Mouse (Mus musculus) liver, embryonic 12.5 days (tissue): ENCODE results near the gene Nipa2. TPM values are rescaled to one million over a fixed set of nuclear protein-coding genes. Genes with fewer than 3 reads are reported as not detected.

Experiments
- ATAC-seq: fragments of 200-750 bp; cut with Nextera tagmentation; 2 replicates; pipeline ENCODE4 v1.8.0; 2017; ENCODE audit warnings: moderate number of reproducible peaks, mild to moderate bottlenecking, moderate library complexity
- H3K27ac ChIP-seq: fragments of 300-500 bp; sonication (generic); 2 replicates; pipeline ENCODE4 v1.5.1; 2016; ENCODE audit warnings: mild to moderate bottlenecking
- H3K27me3 ChIP-seq: fragments of 300-500 bp; sonication (generic); replicated peaks from 2 replicates; pipeline ENCODE4 v1.6.1; 2016; ENCODE audit warnings: mild to moderate bottlenecking, moderate library complexity
- H3K36me3 ChIP-seq: fragments of 300-500 bp; sonication (generic); 2 replicates; pipeline ENCODE4 v1.6.1; 2016; ENCODE audit warnings: mild to moderate bottlenecking, moderate library complexity
- H3K4me1 ChIP-seq: fragments of 300-500 bp; sonication (generic); 2 replicates; pipeline ENCODE4 v1.6.1; 2016
- H3K4me2 ChIP-seq: fragments of 300-500 bp; sonication (generic); 2 replicates; pipeline ENCODE4 v1.6.1; 2016; ENCODE audit warnings: mild to moderate bottlenecking, moderate library complexity
- H3K4me3 ChIP-seq: fragments of 300-500 bp; sonication (generic); 2 replicates; pipeline ENCODE4 v1.5.1; 2016; ENCODE audit warnings: mild to moderate bottlenecking, moderate library complexity
- H3K9ac ChIP-seq: fragments of 300-500 bp; sonication (generic); 2 replicates; pipeline ENCODE4 v1.6.1; 2016; ENCODE audit warnings: mild to moderate bottlenecking, moderate library complexity
- H3K9me3 ChIP-seq: fragments of 300-500 bp; sonication (generic); replicated peaks from 2 replicates; pipeline ENCODE4 v1.6.1; 2016; ENCODE audit warnings: mild to moderate bottlenecking, moderate library complexity
- WGBS: fragments of 180-500 bp; shearing (Covaris S2); methylation state at CpG from one replicate; pipeline ENCODE4 v1.1.7; 2016; ENCODE audit not compliant: insufficient replicate concordance; 5-methylcytosine and 5-hydroxymethylcytosine counted together
- polyA plus RNA-seq: library from polyadenylated mRNA; unstranded; fragments of >200 nt; fragmentation: Nextera tagmentation; extraction: Ambion mirVana; gene quantifications from 2 replicates; pipeline ENCODE4 v1.2.1, GENCODE M21; 2016

Nipa2 gene
- polyA plus RNA-seq, 1 experiment from 2014 or later, result 37.5 TPM

DNA sequence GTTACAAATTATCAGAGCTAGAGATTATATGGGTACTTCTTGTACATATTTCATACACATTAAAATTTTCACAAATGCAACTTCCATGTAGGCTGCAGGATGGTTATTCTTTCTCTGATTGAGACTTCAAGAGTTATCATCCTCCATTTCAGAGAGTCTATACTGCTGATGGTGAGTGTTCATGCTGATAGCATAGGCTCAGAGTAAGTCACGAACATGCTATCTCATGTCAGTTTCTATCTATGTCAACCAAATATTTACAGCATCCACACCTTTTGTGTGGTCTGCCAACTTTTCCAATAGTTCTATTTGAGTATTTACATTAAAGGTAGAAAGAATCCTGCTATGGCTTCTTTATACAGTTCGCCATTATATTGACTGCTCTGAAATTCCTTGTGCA, 19.2 kb upstream of the Nipa2 start:
- Histone ChIP-seq H3K27me3 (no peaks in the 10 kb centered on the region), H3K36me3 (peaks cover 54% of the 10 kb centered on the region), H3K27ac (peak overlapping the region; percentile 79), H3K9ac (no peak overlapping the region), H3K4me2 (peak overlapping the region; percentile 24), H3K4me1 (peaks cover 31% of the 10 kb centered on the region), H3K9me3 (no peaks in the 10 kb centered on the region), H3K4me3 (no peak overlapping the region)
- 52% methylated on average over 2 of the region's 2 CpGs for WGBS
- ATAC-seq, result peak; percentile 73; the same call in 1 of the 2 replicates

DNA sequence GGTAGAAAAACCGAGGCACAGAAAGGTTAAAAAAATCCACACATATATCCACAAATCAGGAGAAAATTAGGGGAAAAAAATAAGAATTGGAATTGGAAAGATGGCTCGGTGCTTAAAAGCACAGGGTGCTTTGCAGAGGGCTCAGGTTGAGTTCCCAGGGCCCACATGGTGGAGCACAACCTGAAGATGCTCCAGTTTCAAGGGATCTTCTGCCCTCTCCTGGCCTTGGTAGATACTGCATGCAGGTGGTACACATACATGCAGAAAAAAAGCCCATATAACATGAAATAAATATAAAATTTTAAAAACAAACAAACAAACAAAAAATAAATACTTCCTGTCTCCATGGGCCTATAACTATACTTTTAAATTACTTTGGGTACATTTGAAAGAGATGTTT, 12.2 kb upstream of the Nipa2 start:
- Histone ChIP-seq H3K27me3 (no peaks in the 10 kb centered on the region), H3K4me2 (no peak overlapping the region), H3K4me1 (peaks cover 3% of the 10 kb centered on the region; the same call in 1 of the 2 replicates), H3K9ac (no peak overlapping the region), H3K9me3 (0 out of 2 replicates have a peak, but pooled peaks cover 3% of the 10 kb centered on the region), H3K36me3 (peaks cover 34% of the 10 kb centered on the region), H3K27ac (no peak overlapping the region), H3K4me3 (no peak overlapping the region)
- no peak for ATAC-seq
- 99% methylated on average over 2 of the region's 2 CpGs for WGBS

DNA sequence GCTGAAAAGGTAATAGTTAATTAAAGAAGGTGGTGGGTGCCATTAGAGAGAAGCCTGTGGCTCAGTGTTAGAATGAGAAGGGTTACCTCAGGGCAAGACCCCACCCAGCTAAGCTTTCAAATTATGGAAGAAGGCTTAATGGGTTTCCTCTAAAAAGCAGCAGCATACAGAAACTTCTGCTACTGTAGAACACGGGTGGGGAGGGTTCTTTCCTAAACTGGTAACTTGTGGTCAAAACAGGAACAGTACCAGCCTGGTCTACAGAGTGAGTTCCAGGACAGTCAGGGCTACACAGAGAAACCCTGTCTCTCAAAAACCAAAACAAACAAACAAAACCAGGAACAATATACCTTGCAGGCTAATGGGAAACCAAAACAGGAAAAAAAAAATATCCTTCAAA, 7.1 kb upstream of the Nipa2 start:
- Histone ChIP-seq H3K4me2 (peak overlapping the region; percentile 65), H3K4me1 (peaks cover 39% of the 10 kb centered on the region), H3K36me3 (peaks cover 5% of the 10 kb centered on the region), H3K4me3 (no peak overlapping the region), H3K27me3 (no peaks in the 10 kb centered on the region), H3K9ac (no peak overlapping the region), H3K9me3 (0 out of 2 replicates have a peak, but pooled peaks cover 2% of the 10 kb centered on the region), H3K27ac (peak overlapping the region; percentile 23; the same call in 1 of the 2 replicates)
- WGBS, result 35% methylated on average over 1 of the region's 1 CpGs
- no peak for ATAC-seq

DNA sequence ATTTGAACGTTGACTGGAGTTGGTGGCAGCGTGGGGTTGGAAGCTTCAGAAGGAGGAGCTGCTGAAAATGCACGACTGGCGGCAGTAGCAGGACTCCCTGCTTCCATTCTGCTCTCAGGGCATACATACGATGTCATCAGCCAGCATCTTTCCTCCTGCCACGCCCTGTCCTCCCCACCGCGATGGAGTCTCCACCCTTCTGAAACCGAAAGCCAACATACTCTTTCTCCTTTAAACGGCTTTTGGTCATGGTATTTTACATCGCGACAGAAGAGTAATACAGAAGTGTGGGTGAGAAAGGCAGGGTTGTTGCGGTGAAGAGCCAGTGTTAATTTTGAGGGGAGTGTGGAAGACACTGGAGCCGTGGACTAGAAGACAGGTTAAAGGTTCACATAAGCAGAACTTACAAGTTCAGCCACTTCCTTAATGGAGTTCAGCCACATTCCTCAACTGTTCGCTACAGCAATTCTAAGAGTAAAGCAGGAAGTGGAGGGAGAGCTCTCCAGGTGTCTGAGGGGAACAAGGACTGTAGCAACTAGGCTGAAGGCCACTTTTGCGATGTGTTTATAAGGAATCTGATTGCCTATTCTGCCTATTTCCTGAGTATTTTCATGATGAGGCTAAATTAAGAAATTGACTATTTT, 6.1 kb upstream of the Nipa2 start:
- peak; percentile 87 for ATAC-seq
- H3K9me3 ChIP-seq, result no peaks in the 10 kb centered on the region
- H3K4me1 ChIP-seq, result peaks cover 42% of the 10 kb centered on the region
- H3K9ac ChIP-seq, result peak overlapping the region; percentile 58
- peak overlapping the region; percentile 65 for H3K4me2 ChIP-seq
- peak overlapping the region; percentile 46; the same call in 1 of the 2 replicates for H3K27ac ChIP-seq
- H3K4me3 ChIP-seq, result peak overlapping the region; percentile 53
- H3K27me3 ChIP-seq, result no peaks in the 10 kb centered on the region
- H3K36me3 ChIP-seq, result no peaks in the 10 kb centered on the region
- WGBS, result 11% methylated on average over 16 of the region's 16 CpGs

DNA sequence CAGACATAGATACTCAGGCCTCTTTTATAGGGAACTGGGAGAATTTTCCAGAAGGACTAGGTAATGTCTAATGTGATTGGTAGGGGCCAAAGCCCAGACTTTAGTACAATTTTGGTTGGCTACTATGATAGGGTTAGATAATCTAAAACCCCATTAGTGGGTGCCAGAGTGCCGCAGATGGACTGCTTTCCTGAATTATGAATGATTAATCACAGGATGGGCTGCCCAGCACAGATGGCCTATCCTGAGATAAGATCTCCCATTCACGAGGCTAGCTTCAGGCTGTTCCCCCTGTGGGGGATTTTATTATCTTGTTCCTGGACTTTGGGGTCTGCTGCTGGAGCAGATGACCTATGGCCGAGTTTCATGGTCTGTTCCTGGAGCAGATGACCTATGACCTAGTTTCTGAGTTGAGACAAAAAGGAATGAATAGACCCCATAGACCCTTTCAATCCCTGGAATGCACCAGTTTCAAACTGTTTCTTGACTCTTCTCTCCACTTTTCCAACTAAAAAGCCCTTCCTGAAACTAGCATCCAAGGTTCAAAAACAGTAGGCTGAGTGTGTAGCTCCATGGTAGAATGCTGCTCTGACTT, 4.7 kb upstream of the Nipa2 start:
- no peaks in the 10 kb centered on the region for H3K36me3 ChIP-seq
- H3K27me3 ChIP-seq, result no peaks in the 10 kb centered on the region
- 37% methylated on average over 3 of the region's 3 CpGs for WGBS
- no peak overlapping the region for H3K4me3 ChIP-seq
- no peak overlapping the region for H3K9ac ChIP-seq
- H3K4me1 ChIP-seq, result peaks cover 51% of the 10 kb centered on the region
- no peak overlapping the region for H3K4me2 ChIP-seq
- H3K9me3 ChIP-seq, result no peaks in the 10 kb centered on the region
- no peak for ATAC-seq
- H3K27ac ChIP-seq, result no peak overlapping the region

DNA sequence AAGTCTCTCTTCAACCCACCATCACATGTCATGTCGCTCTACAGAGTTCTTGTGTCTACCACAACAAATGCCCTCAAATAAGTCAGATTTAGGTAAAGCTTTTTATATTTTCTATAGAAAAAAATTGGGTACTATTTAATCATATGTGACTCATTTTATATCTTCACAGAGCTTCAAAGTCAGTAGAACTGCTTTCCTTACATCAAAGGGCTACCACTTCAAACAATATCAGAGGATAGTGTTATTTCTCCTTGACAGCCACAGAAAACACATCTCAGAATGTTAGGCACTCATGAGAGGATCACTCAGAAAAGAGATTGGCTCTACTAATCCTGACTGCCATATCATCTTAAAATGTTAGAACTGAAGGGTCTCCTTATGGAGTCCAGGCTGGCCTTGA, 1.8 kb downstream of the Nipa2 start:
- Histone ChIP-seq H3K9me3 (no peaks in the 10 kb centered on the region), H3K9ac (no peak overlapping the region), H3K36me3 (peaks cover 34% of the 10 kb centered on the region), H3K27me3 (no peaks in the 10 kb centered on the region), H3K27ac (no peak overlapping the region), H3K4me2 (peak overlapping the region; percentile 78), H3K4me1 (peaks cover 28% of the 10 kb centered on the region), H3K4me3 (peak overlapping the region; percentile 38; the same call in 1 of the 2 replicates)
- 90% methylated on average over 1 of the region's 1 CpGs for WGBS
- no peak for ATAC-seq

DNA sequence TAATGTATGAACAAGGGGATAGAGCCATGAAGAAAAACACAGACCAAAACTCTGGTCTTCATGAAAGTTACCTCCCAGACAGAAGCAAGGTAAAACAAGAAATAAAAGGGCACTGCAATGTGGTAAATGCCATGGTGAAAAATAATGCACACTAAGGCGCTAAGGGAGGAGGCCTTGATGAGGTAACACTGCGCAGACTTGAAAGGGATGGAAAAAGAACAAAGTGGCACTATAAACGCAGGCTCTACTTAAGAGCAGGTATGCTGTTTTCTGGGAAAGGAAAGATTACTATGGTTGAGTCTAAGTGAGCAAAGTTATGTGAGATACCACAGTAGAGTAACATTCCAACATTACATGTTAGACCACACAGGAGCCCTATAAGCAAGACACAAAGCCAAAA, 2.5 kb downstream of the Nipa2 start:
- Histone ChIP-seq H3K9ac (no peak overlapping the region), H3K4me1 (peaks cover 21% of the 10 kb centered on the region), H3K27ac (no peak overlapping the region), H3K36me3 (peaks cover 41% of the 10 kb centered on the region), H3K27me3 (no peaks in the 10 kb centered on the region), H3K4me2 (no peak overlapping the region), H3K4me3 (no peak overlapping the region), H3K9me3 (no peaks in the 10 kb centered on the region)
- WGBS, result 84% methylated on average over 3 of the region's 3 CpGs
- ATAC-seq, result no peak

DNA sequence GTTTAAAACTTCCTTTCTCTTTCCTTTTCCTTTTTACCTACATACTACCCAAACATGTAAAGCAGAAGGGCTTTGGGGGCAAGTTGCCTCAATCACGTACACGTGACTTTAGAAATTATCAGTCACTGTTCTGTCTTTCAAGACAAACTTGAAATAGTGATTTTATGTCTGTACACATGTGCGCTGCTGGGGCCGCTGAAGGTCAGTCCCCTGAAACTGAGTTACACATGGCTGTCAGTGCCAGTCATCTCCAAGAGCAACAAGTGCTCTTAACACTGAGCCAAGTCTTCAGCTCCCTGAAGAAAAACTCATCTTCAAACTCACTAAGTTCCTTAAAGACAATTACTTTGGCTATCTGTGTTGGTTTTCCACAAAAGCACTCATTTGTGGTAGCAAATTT, 4.4 kb downstream of the Nipa2 start:
- 91% methylated on average over 4 of the region's 4 CpGs for WGBS
- H3K4me3 ChIP-seq, result no peak overlapping the region
- H3K27ac ChIP-seq, result no peak overlapping the region
- H3K4me1 ChIP-seq, result peaks cover 10% of the 10 kb centered on the region
- H3K27me3 ChIP-seq, result no peaks in the 10 kb centered on the region
- no peak overlapping the region for H3K4me2 ChIP-seq
- ATAC-seq, result no peak
- H3K36me3 ChIP-seq, result peaks cover 52% of the 10 kb centered on the region
- no peak overlapping the region for H3K9ac ChIP-seq
- peaks cover 7% of the 10 kb centered on the region; the same call in 1 of the 2 replicates for H3K9me3 ChIP-seq

DNA sequence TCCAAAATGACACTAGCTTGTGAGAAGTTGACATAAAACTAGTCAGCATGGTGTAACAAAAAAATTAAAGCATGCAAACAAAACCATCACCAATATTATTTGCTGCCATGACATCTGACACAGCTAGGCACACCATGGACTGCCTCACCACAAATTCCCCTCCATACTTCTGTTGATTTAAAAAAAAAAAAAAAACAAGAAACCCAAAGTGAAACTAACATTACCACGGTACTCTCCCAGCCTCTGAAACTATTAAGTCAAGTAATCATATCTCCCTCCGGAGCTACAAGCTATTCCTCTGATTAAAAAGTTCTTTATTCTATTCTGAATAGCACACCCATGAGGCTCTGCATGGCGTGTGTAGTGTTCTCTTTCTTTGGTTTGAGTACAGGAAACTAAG, 5.1 kb downstream of the Nipa2 start:
- H3K27me3 ChIP-seq, result no peaks in the 10 kb centered on the region
- H3K4me1 ChIP-seq, result peaks cover 7% of the 10 kb centered on the region
- WGBS, result 83% methylated on average over 3 of the region's 3 CpGs
- no peak overlapping the region for H3K4me3 ChIP-seq
- no peak overlapping the region for H3K27ac ChIP-seq
- no peak overlapping the region for H3K4me2 ChIP-seq
- no peak overlapping the region for H3K9ac ChIP-seq
- H3K9me3 ChIP-seq, result peaks cover 7% of the 10 kb centered on the region; the same call in 1 of the 2 replicates
- ATAC-seq, result no peak
- H3K36me3 ChIP-seq, result peaks cover 52% of the 10 kb centered on the region

DNA sequence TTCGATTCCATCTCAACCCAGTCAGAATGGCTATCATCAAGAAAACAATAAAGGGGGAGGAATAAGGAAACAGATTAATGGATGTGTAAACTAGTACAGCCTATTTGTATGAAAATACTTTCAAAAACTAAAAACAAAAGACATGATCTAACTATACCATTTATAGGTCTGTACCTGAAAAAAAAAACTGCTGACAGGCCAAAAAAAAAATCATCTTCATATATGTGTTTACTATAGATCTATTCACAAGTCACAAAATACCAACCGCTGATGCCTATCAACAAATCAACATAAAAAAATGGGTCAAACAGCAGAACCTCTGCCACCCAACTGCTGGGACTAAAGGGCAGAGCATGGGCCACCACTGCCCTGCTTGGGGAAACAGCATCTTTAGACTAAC, 6.2 kb downstream of the Nipa2 start:
- Histone ChIP-seq H3K4me1 (peaks cover 5% of the 10 kb centered on the region), H3K4me2 (no peak overlapping the region), H3K9ac (no peak overlapping the region), H3K9me3 (peaks cover 7% of the 10 kb centered on the region; the same call in 1 of the 2 replicates), H3K4me3 (no peak overlapping the region), H3K27me3 (no peaks in the 10 kb centered on the region), H3K27ac (no peak overlapping the region), H3K36me3 (peaks cover 52% of the 10 kb centered on the region)
- ATAC-seq, result no peak
- WGBS, result 88% methylated on average over 2 of the region's 2 CpGs

DNA sequence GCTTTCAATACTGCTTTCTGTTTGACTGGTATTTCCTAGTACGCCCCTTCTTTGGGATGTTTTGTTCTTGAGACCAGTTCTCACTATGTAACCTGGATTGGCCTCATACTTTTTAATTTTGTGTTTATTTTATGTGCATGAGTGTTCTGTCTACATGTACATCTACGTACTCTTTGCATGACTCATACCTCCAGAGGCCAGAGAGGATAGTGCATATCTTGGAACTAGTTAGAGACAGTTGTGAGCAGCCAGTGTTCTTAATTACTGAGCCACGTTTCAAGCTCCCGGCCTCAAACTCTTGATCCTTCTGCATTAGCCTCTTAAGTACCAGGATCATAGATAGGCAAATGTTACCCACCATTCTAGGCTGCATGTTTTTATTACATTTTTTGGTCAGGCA, 23.9 kb downstream of the Nipa2 start:
- ATAC-seq, result no peak
- no peak overlapping the region for H3K4me3 ChIP-seq

DNA sequence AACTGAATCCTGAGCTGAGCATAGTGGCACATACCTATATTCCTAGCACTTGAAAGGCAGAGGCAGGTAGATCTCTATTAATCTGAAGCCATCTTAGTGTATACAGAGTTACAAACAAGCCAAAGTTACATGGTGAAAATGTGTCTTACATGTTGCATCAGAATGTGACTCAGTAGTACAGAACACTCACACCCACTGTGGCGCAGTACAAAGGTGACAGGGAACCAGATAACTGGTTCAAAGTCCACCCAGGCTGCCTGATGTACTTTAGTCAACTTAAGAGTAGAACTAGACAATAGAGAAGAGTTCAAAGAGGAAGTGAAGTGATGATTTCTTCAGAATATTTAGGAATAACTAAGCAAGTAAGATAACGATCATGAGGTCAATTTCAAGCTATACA, 27.3 kb downstream of the Nipa2 start:
- no peaks in the 10 kb centered on the region for H3K27me3 ChIP-seq
- H3K4me3 ChIP-seq, result no peak overlapping the region
- H3K9me3 ChIP-seq, result no peaks in the 10 kb centered on the region
- H3K4me1 ChIP-seq, result no peaks in the 10 kb centered on the region
- no peak overlapping the region for H3K9ac ChIP-seq
- WGBS, result 87% methylated on average over 2 of the region's 2 CpGs
- no peak overlapping the region for H3K4me2 ChIP-seq
- H3K36me3 ChIP-seq, result peaks cover 60% of the 10 kb centered on the region
- no peak overlapping the region for H3K27ac ChIP-seq
- ATAC-seq, result no peak

More for the DNA sequence above, 23.9 kb downstream of the Nipa2 start:
- H3K9ac ChIP-seq, result no peak overlapping the region
- no peaks in the 10 kb centered on the region for H3K9me3 ChIP-seq
- H3K36me3 ChIP-seq, result peaks cover 59% of the 10 kb centered on the region
- no peak overlapping the region for H3K27ac ChIP-seq
- no peaks in the 10 kb centered on the region for H3K27me3 ChIP-seq
- H3K4me1 ChIP-seq, result no peaks in the 10 kb centered on the region
- 83% methylated on average over 4 of the region's 4 CpGs for WGBS
- no peak overlapping the region for H3K4me2 ChIP-seq
